Mouse (Mus musculus) hindbrain, embryonic 12.5 days (tissue): Measurements from ENCODE around the gene Rimklb. TPM values are rescaled to one million over a fixed set of nuclear protein-coding genes. Genes with fewer than 3 reads are reported as not detected.
"Not testable (repeated sequence)": the region's sequence is repeated elsewhere in the genome, so short reads cannot be mapped to it uniquely, and the experiment has no call there.

Experiments used
- ATAC-seq: fragments of 200-750 bp; cut with Nextera tagmentation; 2 replicates; pipeline ENCODE4 v1.8.0; 2017; ENCODE audit warnings: moderate TSS enrichment; ENCODE audit not compliant: low FRiP score
- H3K27ac ChIP-seq: fragments of 300-500 bp; sonication (generic); 2 replicates; pipeline ENCODE4 v1.5.1; 2016; ENCODE audit warnings: mild to moderate bottlenecking
- H3K27me3 ChIP-seq: fragments of 300-500 bp; sonication (generic); 2 replicates; pipeline ENCODE4 v1.6.1; 2016; ENCODE audit warnings: mild to moderate bottlenecking
- H3K36me3 ChIP-seq: fragments of 300-500 bp; sonication (generic); 2 replicates; pipeline ENCODE4 v1.6.1; 2016; ENCODE audit warnings: mild to moderate bottlenecking
- H3K4me1 ChIP-seq: fragments of 300-500 bp; sonication (generic); 2 replicates; pipeline ENCODE4 v1.6.1; 2016
- H3K4me2 ChIP-seq: fragments of 300-500 bp; sonication (generic); replicated peaks from 2 replicates; pipeline ENCODE4 v1.6.1; 2016; ENCODE audit warnings: mild to moderate bottlenecking
- H3K4me3 ChIP-seq: fragments of 300-500 bp; sonication (generic); 2 replicates; pipeline ENCODE4 v1.5.1; 2016; ENCODE audit warnings: mild to moderate bottlenecking
- H3K9ac ChIP-seq: fragments of 300-500 bp; sonication (generic); 2 replicates; pipeline ENCODE4 v1.6.1; 2016; ENCODE audit warnings: mild to moderate bottlenecking, moderate library complexity
- H3K9me3 ChIP-seq: fragments of 300-500 bp; sonication (generic); replicated peaks from 2 replicates; pipeline ENCODE4 v1.6.1; 2016; ENCODE audit warnings: mild to moderate bottlenecking
- WGBS: fragments of 180-500 bp; shearing (Covaris S2); methylation state at CpG from one replicate; pipeline ENCODE4 v1.1.7; 2016; 5-methylcytosine and 5-hydroxymethylcytosine counted together
- polyA plus RNA-seq: library from polyadenylated mRNA; unstranded; fragments of >200 nt; fragmentation: Nextera tagmentation; extraction: Ambion mirVana; gene quantifications from 2 replicates; pipeline ENCODE4 v1.2.1, GENCODE M21; 2016

The Rimklb gene
- polyA plus RNA-seq, 1 experiment from 2014 or later = 78.4 TPM

GRCm38 (mm10) chr6:122493799-122494472 is 4.6 kb downstream of the Rimklb start:
- Histone ChIP-seq H3K4me3 (no peak overlapping the region), H3K9ac (no peak overlapping the region), H3K36me3 (no peaks in the 10 kb centered on the region), H3K4me2 (no peak overlapping the region), H3K27ac (no peak overlapping the region), H3K4me1 (peaks cover 27% of the 10 kb centered on the region), H3K27me3 (no peaks in the 10 kb centered on the region), H3K9me3 (no peaks in the 10 kb centered on the region)
- WGBS = 31% methylated on average over 6 of the region's 6 CpGs
- no peak for ATAC-seq

- Histone ChIP-seq H3K27me3 (no peaks in the 10 kb centered on the region; the same call in 1 of the 2 replicates), H3K4me2 (no peak overlapping the region; the same call in 1 of the 2 replicates), H3K4me1 (peaks cover 27% of the 10 kb centered on the region), H3K9ac (peak overlapping the region; percentile 53; the same call in 1 of the 2 replicates), H3K36me3 (no peaks in the 10 kb centered on the region), H3K9me3 (no peaks in the 10 kb centered on the region), H3K27ac (no peak overlapping the region), H3K4me3 (no peak overlapping the region)
- 31% methylated on average over 6 of the region's 6 CpGs for WGBS
- no peak for ATAC-seq
Observed at GRCm38 (mm10) chr6:122492479-122492878, 6.1 kb downstream of the Rimklb start.

DNA sequence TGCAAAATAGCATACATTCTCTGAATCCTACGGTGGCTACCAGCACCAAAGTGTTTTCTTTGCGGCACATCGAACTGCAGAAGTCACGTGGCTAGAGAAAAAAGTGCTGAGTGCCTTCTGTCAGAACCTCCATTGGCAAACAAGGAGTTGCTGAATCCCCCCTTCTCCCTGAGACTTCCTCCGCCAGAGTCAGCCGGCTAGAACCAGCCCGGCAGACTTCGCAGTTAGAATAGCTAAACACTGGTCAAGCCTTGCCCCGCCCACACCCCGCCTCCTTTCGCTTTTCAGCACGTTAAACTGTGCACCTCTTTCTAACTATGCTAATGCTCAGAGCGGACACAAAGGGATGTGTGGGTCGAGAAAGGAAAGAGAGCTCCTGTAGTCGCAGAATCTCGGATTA is 7.0 kb downstream of the Rimklb start:
- under 1% methylated on average over 16 of the region's 16 CpGs for WGBS
- ATAC-seq = peak; percentile 79

GRCm38 (mm10) chr6:122490929-122491512 is 7.5 kb downstream of the Rimklb start:
- Histone ChIP-seq H3K27me3 (no peaks in the 10 kb centered on the region; the same call in 1 of the 2 replicates), H3K36me3 (no peaks in the 10 kb centered on the region), H3K9me3 (no peaks in the 10 kb centered on the region), H3K9ac (0 out of 2 replicates have a peak overlapping the region, but pooled peaks have one; percentile 46), H3K4me3 (peak overlapping the region; percentile 33), H3K27ac (peak overlapping the region; percentile 81), H3K4me2 (peak overlapping the region; percentile 52), H3K4me1 (peaks cover 26% of the 10 kb centered on the region)
- ATAC-seq = no peak
- 28% methylated on average over 15 of the region's 15 CpGs for WGBS

More for the DNA sequence above, 7.0 kb downstream of the Rimklb start:
- Histone ChIP-seq H3K9ac (peak overlapping the region; percentile 53), H3K4me1 (peaks cover 27% of the 10 kb centered on the region), H3K27ac (peak overlapping the region; percentile 81), H3K4me3 (peak overlapping the region; percentile 33), H3K27me3 (no peaks in the 10 kb centered on the region; the same call in 1 of the 2 replicates), H3K4me2 (peak overlapping the region; percentile 52), H3K9me3 (no peaks in the 10 kb centered on the region), H3K36me3 (no peaks in the 10 kb centered on the region)

DNA sequence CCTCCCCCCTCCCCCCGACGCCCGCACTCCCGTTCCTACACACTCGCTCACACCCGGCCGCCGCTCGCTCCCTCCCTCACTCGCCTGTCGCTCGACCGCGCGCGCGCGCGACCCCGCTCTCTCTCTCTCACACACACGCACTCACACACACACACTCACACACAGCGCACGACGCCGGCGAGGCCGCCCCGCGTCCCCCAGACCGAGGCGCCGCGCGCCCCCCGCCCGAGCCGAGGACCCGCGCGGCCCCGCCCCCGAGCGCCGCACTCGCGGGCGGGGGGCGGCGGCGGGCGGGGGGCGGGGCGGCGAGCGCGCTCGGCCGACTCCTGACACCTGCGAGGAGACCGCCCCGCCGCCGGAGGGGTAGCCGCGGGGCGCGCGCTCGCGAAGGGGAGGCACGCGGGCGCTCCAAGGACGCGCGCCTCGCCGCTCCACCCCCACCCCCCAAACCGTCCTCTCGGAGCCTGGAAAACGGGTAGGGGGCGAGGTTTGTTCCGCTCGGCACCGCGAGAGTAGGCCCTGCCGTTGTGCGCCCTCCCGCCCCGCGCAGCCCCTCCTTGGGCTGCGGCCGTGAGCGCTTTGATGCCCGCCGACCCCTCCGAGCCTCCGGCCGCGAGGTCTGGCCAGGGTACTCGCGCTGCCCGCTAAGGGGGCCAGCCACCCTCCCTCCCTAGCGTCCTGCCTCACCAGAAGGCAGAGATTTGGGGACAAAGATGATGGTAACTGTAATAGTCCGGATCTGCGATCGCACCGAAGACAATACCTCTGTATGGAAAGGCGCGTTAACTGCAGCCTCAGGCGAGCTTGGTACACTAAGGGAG is 12.1 kb downstream of the Rimklb start:
- 3% methylated on average over 47 of the region's 111 CpGs for WGBS
- ATAC-seq = peak; percentile 95

GRCm38 (mm10) chr6:122485401-122486296 is 12.9 kb downstream of the Rimklb start:
- peak overlapping the region; percentile 97 for H3K27ac ChIP-seq
- H3K27me3 ChIP-seq = no peaks in the 10 kb centered on the region; the same call in 1 of the 2 replicates
- H3K9ac ChIP-seq = peak overlapping the region; percentile 88
- H3K4me1 ChIP-seq = peaks cover 13% of the 10 kb centered on the region
- H3K36me3 ChIP-seq = no peaks in the 10 kb centered on the region
- 3% methylated on average over 41 of the region's 91 CpGs for WGBS
- H3K9me3 ChIP-seq = no peaks in the 10 kb centered on the region
- peak; percentile 74 for ATAC-seq
- peak overlapping the region; percentile 54 for H3K4me2 ChIP-seq
- peak overlapping the region; percentile 69 for H3K4me3 ChIP-seq

More for the DNA sequence above, 12.1 kb downstream of the Rimklb start:
- Histone ChIP-seq H3K27me3 (no peaks in the 10 kb centered on the region; the same call in 1 of the 2 replicates), H3K4me2 (peak overlapping the region; percentile 54), H3K27ac (peak overlapping the region; percentile 97), H3K4me1 (peaks cover 18% of the 10 kb centered on the region), H3K9ac (peak overlapping the region; percentile 88), H3K9me3 (no peaks in the 10 kb centered on the region), H3K36me3 (no peaks in the 10 kb centered on the region), H3K4me3 (peak overlapping the region; percentile 69)

DNA sequence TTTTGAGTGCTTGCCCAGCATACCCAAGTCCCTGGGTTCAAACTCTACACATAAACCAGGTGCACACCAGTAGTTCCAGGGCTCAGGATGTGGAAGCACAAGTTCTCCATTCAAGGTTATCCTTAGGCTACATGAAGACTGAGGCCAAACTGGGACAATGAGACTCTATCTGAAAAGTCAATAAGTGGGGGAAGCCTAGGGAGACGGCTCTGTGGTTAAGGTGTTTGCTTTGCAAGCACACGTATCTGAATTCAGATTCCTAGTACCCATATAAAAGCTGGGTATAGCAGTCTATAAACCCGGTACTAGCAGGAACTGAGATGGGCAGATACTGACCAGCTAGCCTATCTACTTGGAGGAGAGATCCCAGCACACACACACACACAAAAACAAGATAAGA is 20.5 kb downstream of the Rimklb start:
- no peaks in the 10 kb centered on the region for H3K36me3 ChIP-seq
- WGBS = 92% methylated on average over 3 of the region's 3 CpGs
- no peak overlapping the region for H3K9ac ChIP-seq
- no peak overlapping the region for H3K4me2 ChIP-seq
- H3K27me3 ChIP-seq = no peaks in the 10 kb centered on the region
- no peak overlapping the region for H3K27ac ChIP-seq
- no peak overlapping the region for H3K4me3 ChIP-seq
- H3K4me1 ChIP-seq = peaks cover 4% of the 10 kb centered on the region; the same call in 1 of the 2 replicates
- no peak for ATAC-seq
- H3K9me3 ChIP-seq = no peaks in the 10 kb centered on the region

DNA sequence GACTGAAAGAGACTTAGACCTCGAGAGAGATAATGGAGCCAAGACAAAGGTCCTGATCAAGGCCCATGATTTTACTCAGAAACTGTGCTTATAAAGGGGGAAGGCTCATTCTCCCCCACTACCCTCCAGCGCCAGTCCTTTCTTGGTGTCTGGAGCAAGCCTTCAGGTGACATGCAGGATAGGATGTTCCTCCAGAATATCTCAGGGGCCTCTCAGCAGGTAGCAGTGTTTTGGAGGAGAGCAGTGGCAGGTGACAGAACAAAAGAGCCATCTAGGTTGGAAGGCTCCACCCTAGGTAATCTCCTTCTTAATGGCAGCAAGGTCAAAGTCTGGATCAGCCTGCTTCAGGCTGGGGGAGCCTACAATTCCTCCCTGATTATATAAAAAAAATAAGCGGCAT is 27.1 kb downstream of the Rimklb start:
- not testable (repeated sequence) for H3K9me3 ChIP-seq, H3K4me1 ChIP-seq, ATAC-seq, H3K9ac ChIP-seq, H3K4me3 ChIP-seq, H3K27ac ChIP-seq, H3K27me3 ChIP-seq, H3K4me2 ChIP-seq
- peaks cover 54% of the 10 kb centered on the region for H3K36me3 ChIP-seq
- WGBS = 91% methylated on average over 3 of the region's 3 CpGs

GRCm38 (mm10) chr6:122470240-122470639 is 28.3 kb downstream of the Rimklb start:
- WGBS = 93% methylated on average over 2 of the region's 2 CpGs

DNA sequence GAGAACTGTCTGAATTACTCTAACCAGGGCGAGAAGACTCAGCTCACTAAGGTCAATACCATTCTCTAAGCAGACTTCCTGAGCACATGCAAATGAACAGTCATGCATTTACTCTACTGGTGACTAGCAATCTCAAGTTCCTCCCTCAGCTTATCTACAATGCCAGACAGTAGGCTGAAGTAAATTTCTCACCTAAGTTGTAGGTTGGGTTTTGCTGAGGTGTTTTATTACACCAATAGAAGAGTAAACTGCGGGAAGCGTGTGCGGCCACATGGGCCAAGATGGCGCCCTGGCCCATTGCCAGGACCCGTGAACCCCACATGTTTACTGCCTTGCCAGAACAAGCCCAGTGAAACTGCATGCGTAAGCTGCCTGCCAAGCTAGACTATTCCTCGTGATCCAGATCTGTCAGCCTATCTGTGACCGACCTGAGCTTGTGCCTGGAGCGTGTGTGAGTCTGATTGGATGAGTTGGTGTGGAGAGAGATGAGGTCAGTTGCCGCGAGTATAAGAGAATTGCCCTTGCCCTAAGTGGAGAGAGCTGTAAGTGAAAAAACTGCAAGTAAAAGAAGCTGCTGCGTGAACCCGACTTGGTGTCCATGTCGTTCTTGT is 29.4 kb downstream of the Rimklb start:
- Histone ChIP-seq H3K27ac (no peak overlapping the region), H3K27me3 (no peaks in the 10 kb centered on the region), H3K4me2 (no peak overlapping the region), H3K9me3 (no peaks in the 10 kb centered on the region), H3K9ac (no peak overlapping the region), H3K4me3 (no peak overlapping the region), H3K4me1 (no peaks in the 10 kb centered on the region), H3K36me3 (peaks cover 66% of the 10 kb centered on the region)
- 94% methylated on average over 15 of the region's 15 CpGs for WGBS
- no peak for ATAC-seq

More at GRCm38 (mm10) chr6:122470240-122470639, 28.3 kb downstream of the Rimklb start:
- Histone ChIP-seq H3K4me1 (no peaks in the 10 kb centered on the region), H3K36me3 (peaks cover 62% of the 10 kb centered on the region), H3K27ac (no peak overlapping the region), H3K4me3 (no peak overlapping the region), H3K9ac (no peak overlapping the region), H3K4me2 (no peak overlapping the region), H3K27me3 (no peaks in the 10 kb centered on the region), H3K9me3 (no peaks in the 10 kb centered on the region)
- ATAC-seq = no peak

DNA sequence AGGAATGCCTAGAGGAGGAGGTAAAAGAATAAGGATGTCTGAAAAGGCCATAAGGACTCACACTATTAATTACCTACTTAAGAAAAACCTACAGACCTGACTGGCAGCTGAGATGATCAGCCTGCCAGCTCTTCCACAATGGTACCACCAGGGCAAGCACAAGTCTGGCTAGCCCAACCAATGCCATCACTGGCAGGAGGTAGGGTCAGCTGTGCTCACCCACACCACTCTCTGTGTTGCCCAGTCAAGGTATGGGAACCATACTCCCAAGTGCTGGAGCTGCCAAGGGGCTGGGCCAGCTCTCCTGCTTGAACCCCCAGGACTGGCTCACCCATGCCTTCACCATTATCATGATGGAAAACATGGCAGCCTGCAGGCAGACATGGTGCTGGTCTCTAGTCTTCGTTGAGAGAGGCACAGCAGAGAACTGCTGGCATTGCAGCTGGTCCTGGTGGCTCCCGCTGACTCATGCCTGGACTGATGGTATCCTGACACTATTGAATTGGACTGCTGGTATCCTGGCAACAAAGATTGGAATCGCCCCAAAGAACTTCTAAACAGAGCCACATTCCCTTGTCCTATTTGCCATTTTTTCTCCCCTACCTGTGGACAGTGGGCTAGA is 32.4 kb downstream of the Rimklb start:
- 71% methylated on average over 3 of the region's 3 CpGs for WGBS
- Histone ChIP-seq H3K4me3 (no peak overlapping the region), H3K4me2 (no peak overlapping the region), H3K9me3 (no peaks in the 10 kb centered on the region), H3K27me3 (no peaks in the 10 kb centered on the region), H3K9ac (no peak overlapping the region), H3K27ac (no peak overlapping the region), H3K36me3 (peaks cover 68% of the 10 kb centered on the region), H3K4me1 (no peaks in the 10 kb centered on the region)
- no peak for ATAC-seq
